Mouse (Mus musculus): Measurements from ENCODE around the gene Mrpl58. TPM values are rescaled to one million over a fixed set of nuclear protein-coding genes. Genes with fewer than 3 reads are reported as not detected.

Mrpl58 gene
- total RNA-seq, 2 experiments from 2014 or later, result 144 to 150 TPM

- DNase-seq, result no peak
- intact Hi-C loops (cut with DNase I), result no loop called here
Measured at GRCm38 (mm10) chr11:115421328-115421727, 17.8 kb downstream of the Mrpl58 start.

- intact Hi-C loops (cut with DNase I), result no loop called here
Measured at GRCm38 (mm10) chr11:115421972-115422371, 18.4 kb downstream of the Mrpl58 start.

GRCm38 (mm10) chr11:115423091-115423490 is 19.5 kb downstream of the Mrpl58 start:
- intact Hi-C loops (cut with DNase I), result no loop called here
- DNase-seq, result no peak

More at GRCm38 (mm10) chr11:115421972-115422371, 18.4 kb downstream of the Mrpl58 start:
- DNase-seq, result no peak

- intact Hi-C loops (cut with DNase I), result no loop called here
Measured at GRCm38 (mm10) chr11:115424666-115425065, 21.1 kb downstream of the Mrpl58 start.

GRCm38 (mm10) chr11:115425671-115426070 is 22.1 kb downstream of the Mrpl58 start:
- intact Hi-C loops (cut with DNase I), result no loop called here
- no peak for DNase-seq

More at GRCm38 (mm10) chr11:115424666-115425065, 21.1 kb downstream of the Mrpl58 start:
- no peak for DNase-seq

- intact Hi-C loops (cut with DNase I), result loop anchor here (2.0 kb wide), 1 partner anchor 47 kb away; the partner anchor contains the start of gene Armc7
- peak; percentile 86 to 88 for DNase-seq
Measured at GRCm38 (mm10) chr11:115427482-115428331, 24.2 kb downstream of the Mrpl58 start.

GRCm38 (mm10) chr11:115429307-115429706 is 25.8 kb downstream of the Mrpl58 start:
- intact Hi-C loops (cut with DNase I), result loop anchor here (2.0 kb wide), 1 partner anchor 45 kb away; the partner anchor contains the start of gene Armc7
- DNase-seq, result peak in 1 of 2 experiments; percentile 44

- no peak for DNase-seq
- intact Hi-C loops (cut with DNase I), result no loop called here
Measured at GRCm38 (mm10) chr11:115430561-115430960, 27.0 kb downstream of the Mrpl58 start.

- no peak for DNase-seq
- intact Hi-C loops (cut with DNase I), result no loop called here
Measured at GRCm38 (mm10) chr11:115432814-115433213, 29.3 kb downstream of the Mrpl58 start.

- intact Hi-C loops (cut with DNase I), result no loop called here
- no peak for DNase-seq
Measured at GRCm38 (mm10) chr11:115433342-115433741, 29.8 kb downstream of the Mrpl58 start.

GRCm38 (mm10) chr11:115435596-115436337 is 32.2 kb downstream of the Mrpl58 start:
- peak; percentile 56 to 58 for DNase-seq
- intact Hi-C loops (cut with DNase I), result no loop called here

GRCm38 (mm10) chr11:115437571-115438122 is 34.1 kb downstream of the Mrpl58 start:
- no peak for DNase-seq
- intact Hi-C loops (cut with DNase I), result no loop called here

- intact Hi-C loops (cut with DNase I), result no loop called here
- DNase-seq, result no peak
Measured at GRCm38 (mm10) chr11:115439326-115439725, 35.8 kb downstream of the Mrpl58 start.

- intact Hi-C loops (cut with DNase I), result no loop called here
- no peak for DNase-seq
Measured at GRCm38 (mm10) chr11:115439906-115440595, 36.5 kb downstream of the Mrpl58 start, which contains the start of gene Trim80. Gene Trim80 (plus strand): TSS chr11:115440545.

GRCm38 (mm10) chr11:115441417-115441816 is 37.9 kb downstream of the Mrpl58 start:
- intact Hi-C loops (cut with DNase I), result no loop called here

GRCm38 (mm10) chr11:115446906-115447305 is 43.4 kb downstream of the Mrpl58 start:
- DNase-seq, result peak; percentile 74 to 75
- intact Hi-C loops (cut with DNase I), result no loop called here

More at GRCm38 (mm10) chr11:115441417-115441816, 37.9 kb downstream of the Mrpl58 start:
- no peak for DNase-seq

GRCm38 (mm10) chr11:115447321-115447885 is 43.9 kb downstream of the Mrpl58 start:
- DNase-seq, result peak in 1 of 2 experiments; percentile 44
- intact Hi-C loops (cut with DNase I), result no loop called here

GRCm38 (mm10) chr11:115448075-115448474 is 44.5 kb downstream of the Mrpl58 start:
- DNase-seq, result no peak
- intact Hi-C loops (cut with DNase I), result no loop called here

GRCm38 (mm10) chr11:115448998-115449397 is 45.4 kb downstream of the Mrpl58 start:
- no peak for DNase-seq
- intact Hi-C loops (cut with DNase I), result no loop called here

GRCm38 (mm10) chr11:115450176-115450575 is 46.6 kb downstream of the Mrpl58 start:
- intact Hi-C loops (cut with DNase I), result no loop called here
- no peak for DNase-seq

Data from heart, postnatal 10 days (tissue).